In genomic region chr5:36069503-36070360, GRCm38 (mm10) we compare ENCODE assay signal across 9 mouse cellular contexts.
DNase-seq lines count a peak whose midpoint lies in the region; ATAC-seq lines count a peak whose summit lies in the region.
"Had no signal": no experiment of that assay in that cellular context is flagged by ENCODE, and none has a peak within 500 bp of the region (broad histone marks: within the 10 kb centered on the region; RNA-seq: fewer than 3 reads in every experiment).

No protein-coding gene starts in this region.

- H3K9me3 ChIP-seq in kidney, embryonic 16.5 days (ENCODE audit: low read length) = peaks cover 4% of the 10 kb centered on the region; the same call in 1 of the 2 replicates
- no peaks in the 10 kb centered on the region for H3K9me3 ChIP-seq in heart, embryonic 14.5 days (ENCODE audit: control insufficient read depth, low read length)
- H3K9me3 ChIP-seq in lung, embryonic 15.5 days = no peaks in the 10 kb centered on the region
- no peaks in the 10 kb centered on the region for H3K9me3 ChIP-seq in liver, embryonic 12.5 days (replicated peaks)
- H3K9me3 ChIP-seq: G1E had no signal

- no peak overlapping the region for H3K4me2 ChIP-seq in kidney, embryonic 16.5 days (replicated peaks; ENCODE audit: low read depth, low read length)
- H3K4me2 ChIP-seq in heart, embryonic 14.5 days (ENCODE audit: low read length) = 0 out of 2 replicates have a peak overlapping the region, but pooled peaks have one; percentile 7
- no peak overlapping the region for H3K4me2 ChIP-seq in lung, embryonic 15.5 days
- H3K4me2 ChIP-seq in liver, embryonic 12.5 days = no peak overlapping the region

- H3K9ac ChIP-seq in kidney, embryonic 16.5 days (replicated peaks; ENCODE audit: low read length) = no peak overlapping the region
- no peak overlapping the region for H3K9ac ChIP-seq in heart, embryonic 14.5 days (ENCODE audit: low read length)
- H3K9ac ChIP-seq in lung, embryonic 15.5 days = no peak overlapping the region
- H3K9ac ChIP-seq in liver, embryonic 12.5 days = no peak overlapping the region

- no peak for DNase-seq in kidney, adult 9 months
- peak; percentile 70 for DNase-seq in adrenal gland, postnatal 10 days
- no peak for DNase-seq in urinary bladder, adult 18-20 months (ENCODE audit: low spot score in 2 of 2)
- DNase-seq in cerebellum, postnatal 14 days = no peak

- peaks cover 16% of the 10 kb centered on the region for H3K4me1 ChIP-seq in kidney, embryonic 16.5 days (ENCODE audit: insufficient read depth, low read length)
- H3K4me1 ChIP-seq in heart, embryonic 14.5 days (ENCODE audit: control insufficient read depth in 2 of 2, insufficient read depth in 2 of 2, low read length in 2 of 2) = peaks cover 23 to 32% of the 10 kb centered on the region in 2 experiments
- peaks cover 18% of the 10 kb centered on the region for H3K4me1 ChIP-seq in lung, embryonic 15.5 days
- 0 out of 2 replicates have a peak, but pooled peaks cover 3% of the 10 kb centered on the region for H3K4me1 ChIP-seq in liver, embryonic 12.5 days

- H3K36me3 ChIP-seq in kidney, embryonic 16.5 days (ENCODE audit: insufficient read depth, low read length) = no peaks in the 10 kb centered on the region
- no peaks in the 10 kb centered on the region for H3K36me3 ChIP-seq in heart, embryonic 14.5 days (ENCODE audit: control insufficient read depth, insufficient read depth, low read length)
- no peaks in the 10 kb centered on the region for H3K36me3 ChIP-seq in lung, embryonic 15.5 days
- no peaks in the 10 kb centered on the region for H3K36me3 ChIP-seq in liver, embryonic 12.5 days
- H3K36me3 ChIP-seq: G1E had no signal

- peaks cover 21% of the 10 kb centered on the region for H3K27me3 ChIP-seq in kidney, embryonic 16.5 days (ENCODE audit: insufficient read depth, low read length)
- H3K27me3 ChIP-seq in heart, embryonic 14.5 days (ENCODE audit: control insufficient read depth, insufficient read depth, low read length) = no peaks in the 10 kb centered on the region
- no peaks in the 10 kb centered on the region for H3K27me3 ChIP-seq in lung, embryonic 15.5 days
- H3K27me3 ChIP-seq in liver, embryonic 12.5 days (replicated peaks) = no peaks in the 10 kb centered on the region

- peak; percentile 53; the same call in 1 of the 2 replicates for ATAC-seq in kidney, embryonic 16.5 days (ENCODE audit: low FRiP score, low TSS enrichment)
- ATAC-seq in heart, embryonic 14.5 days (ENCODE audit: insufficient number of reproducible peaks, insufficient read depth, low FRiP score, low read depth) = peak; percentile 70
- ATAC-seq in lung, embryonic 15.5 days (ENCODE audit: borderline replicate concordance, extremely low read depth, low FRiP score, low TSS enrichment) = peak; percentile 80
- no peak for ATAC-seq in liver, embryonic 12.5 days

- H3K4me3 ChIP-seq in kidney, embryonic 16.5 days (ENCODE audit: low read length) = no peak overlapping the region
- H3K4me3 ChIP-seq in heart, embryonic 14.5 days (ENCODE audit: control insufficient read depth in 1 of 2, insufficient read depth in 1 of 2, low read depth in 1 of 2, low read length in 2 of 2) = no peak overlapping the region
- no peak overlapping the region for H3K4me3 ChIP-seq in lung, embryonic 15.5 days
- H3K4me3 ChIP-seq in liver, embryonic 12.5 days = no peak overlapping the region

- 58% methylated on average over 6 of the region's 6 CpGs for WGBS in kidney, embryonic 16.5 days
- WGBS in heart, embryonic 14.5 days = 36% methylated on average over 6 of the region's 6 CpGs
- WGBS in lung, embryonic 15.5 days = 44% methylated on average over 6 of the region's 6 CpGs
- WGBS in liver, embryonic 12.5 days (ENCODE audit: insufficient replicate concordance) = 41% methylated on average over 6 of the region's 6 CpGs

- peak overlapping the region; percentile 19; the same call in 1 of the 2 replicates for H3K27ac ChIP-seq in kidney, embryonic 16.5 days (ENCODE audit: low read length)
- peak overlapping the region; percentile 28 to 62; a peak in 3 of 4 replicates for H3K27ac ChIP-seq in heart, embryonic 14.5 days (replicated peaks in 1 of 2; ENCODE audit: control insufficient read depth in 1 of 2, insufficient read depth in 1 of 2, low read depth in 2 of 2, low read length in 2 of 2)
- H3K27ac ChIP-seq in lung, embryonic 15.5 days = peak overlapping the region; percentile 66
- no peak overlapping the region for H3K27ac ChIP-seq in liver, embryonic 12.5 days
